Mouse (Mus musculus): ENCODE measurements around the gene B020011L13Rik. TPM values are rescaled to one million over a fixed set of nuclear protein-coding genes. Genes with fewer than 3 reads are reported as not detected.
"Not testable (repeated sequence)": the region's sequence is repeated elsewhere in the genome, so short reads cannot be mapped to it uniquely, and the experiment has no call there.

The B020011L13Rik gene
- not detected in 2 replicates for polyA plus RNA-seq (2016; fragmentation: Nextera tagmentation; extraction: Ambion mirVana)

GRCm38 (mm10) chr1:117780833-117781232 lies at the start of gene B020011L13Rik:
TSS of gene B020011L13Rik (plus strand) at chr1:117781133.
- not testable (repeated sequence) for H3K27me3 ChIP-seq (ENCODE audit: poor library complexity, severe bottlenecking); H3K4me3 ChIP-seq; DNase-seq (ENCODE audit: extremely low spot score, low spot score); H3K9me3 ChIP-seq; H3K27ac ChIP-seq; H3K36me3 ChIP-seq (replicated peaks); H3K4me1 ChIP-seq
- WGBS = 71% methylated on average over 3 of the region's 3 CpGs

- H3K27me3 ChIP-seq (ENCODE audit: poor library complexity, severe bottlenecking); DNase-seq (ENCODE audit: extremely low spot score, low spot score); H3K36me3 ChIP-seq (replicated peaks); H3K27ac ChIP-seq; H3K4me3 ChIP-seq; H3K4me1 ChIP-seq: not testable (repeated sequence)
- H3K9me3 ChIP-seq = peaks cover 22% of the 10 kb centered on the region; the same call in 1 of the 2 replicates
Measured at GRCm38 (mm10) chr1:117816271-117816670, 35.3 kb downstream of the B020011L13Rik start.

- not testable (repeated sequence) for H3K27me3 ChIP-seq (ENCODE audit: poor library complexity, severe bottlenecking); H3K27ac ChIP-seq; H3K9me3 ChIP-seq; DNase-seq (ENCODE audit: extremely low spot score, low spot score); H3K4me3 ChIP-seq; H3K4me1 ChIP-seq; H3K36me3 ChIP-seq (replicated peaks)
- WGBS = 76% methylated on average over 5 of the region's 5 CpGs
Measured at GRCm38 (mm10) chr1:117829781-117830180, 48.8 kb downstream of the B020011L13Rik start, which contains the start of gene Gm28360. TSS of gene Gm28360 (plus strand) at chr1:117830081.

- 93% methylated on average over 3 of the region's 3 CpGs for WGBS
- H3K4me1 ChIP-seq; H3K27me3 ChIP-seq (ENCODE audit: poor library complexity, severe bottlenecking); H3K4me3 ChIP-seq; DNase-seq (ENCODE audit: extremely low spot score, low spot score); H3K27ac ChIP-seq; H3K36me3 ChIP-seq (replicated peaks): not testable (repeated sequence)
- peaks cover 13% of the 10 kb centered on the region; the same call in 1 of the 2 replicates for H3K9me3 ChIP-seq
Measured at GRCm38 (mm10) chr1:117851718-117852117, 70.8 kb downstream of the B020011L13Rik start.

Other genes with a start within 250 kb of the B020011L13Rik start
- not detected in 2 replicates for gene Gm28363, start 84.0 kb upstream of the B020011L13Rik start, polyA plus RNA-seq (2016; fragmentation: Nextera tagmentation; extraction: Ambion mirVana)
- gene Gm28360, start 48.9 kb downstream of the B020011L13Rik start, polyA plus RNA-seq (2016; fragmentation: Nextera tagmentation; extraction: Ambion mirVana) = not detected in 2 replicates
- gene Gm28168, start 146.9 kb downstream of the B020011L13Rik start, polyA plus RNA-seq (2016; fragmentation: Nextera tagmentation; extraction: Ambion mirVana) = not detected in 2 replicates
- gene Gm7145, start 184.8 kb downstream of the B020011L13Rik start, polyA plus RNA-seq (2016; fragmentation: Nextera tagmentation; extraction: Ambion mirVana) = not detected in 2 replicates

All from forebrain, embryonic 10.5 days (tissue).